Mouse (Mus musculus) lung, postnatal 0 days (tissue): ENCODE data around the gene Smyd5.

ENCODE experiments used
- CTCF ChIP-seq: IDR thresholded peaks from 2 replicates; pipeline ENCODE4 v1.5.1; 2016; ENCODE audit warnings: antibody characterized with exemption, mild to moderate bottlenecking
- EP300 ChIP-seq: IDR thresholded peaks from 2 replicates; pipeline ENCODE4 v1.6.1; 2016; ENCODE audit warnings: antibody characterized with exemption, mild to moderate bottlenecking, control low read depth

GRCm38 (mm10) chr6:85431842-85432431 is at the start of gene Smyd5:
- TF ChIP-seq CTCF (no peak), EP300 (no peak)
